Mouse (Mus musculus) left cerebral cortex, postnatal 25 days (tissue): Measurements from ENCODE around the gene Kcnmb2. TPM values are rescaled to one million over a fixed set of nuclear protein-coding genes. Genes with fewer than 3 reads are reported as not detected.
A peak's percentile ranks its signal among the peaks of the same experiment; 100 is the strongest.

ENCODE experiments used
- DNase-seq, 2 experiments: peaks; one replicate each; pipeline ENCODE4 v3.0.0; 2022; ENCODE audit warnings: low spot score in 2 of 2, mixed read lengths in 1 of 2
- intact Hi-C: fragments of 180-260 bp; cut with DNase I; formaldehyde crosslinking; loops from one replicate; pipeline ENCODE4 v1.15.1; 2025
- total RNA-seq, 2 experiments: library from RNA; stranded (reverse); gene quantifications; 2 replicates each; pipeline ENCODE4 v1.2.3; 2021

Kcnmb2 gene
- total RNA-seq, 2 experiments from 2014 or later: 4.7 to 6.2 TPM

GRCm38 (mm10) chr3:32128391-32128790, 226.1 kb downstream of the Kcnmb2 start:
- intact Hi-C loops: no loop called here
- no peak for DNase-seq

GRCm38 (mm10) chr3:32130696-32131095, 228.4 kb downstream of the Kcnmb2 start:
- DNase-seq: no peak
- intact Hi-C loops: no loop called here

GRCm38 (mm10) chr3:32132395-32133004, 230.2 kb downstream of the Kcnmb2 start:
- intact Hi-C loops: no loop called here
- no peak for DNase-seq

GRCm38 (mm10) chr3:32144194-32144593, 241.9 kb downstream of the Kcnmb2 start:
- no peak for DNase-seq
- intact Hi-C loops: no loop called here

- intact Hi-C loops: no loop called here
- DNase-seq: no peak
Measured at GRCm38 (mm10) chr3:32144655-32145054, 242.3 kb downstream of the Kcnmb2 start.

- intact Hi-C loops: no loop called here
Measured at GRCm38 (mm10) chr3:32147739-32148138, 245.4 kb downstream of the Kcnmb2 start.

GRCm38 (mm10) chr3:32149851-32150570, 247.7 kb downstream of the Kcnmb2 start:
- DNase-seq: no peak
- intact Hi-C loops: no loop called here

More at GRCm38 (mm10) chr3:32147739-32148138, 245.4 kb downstream of the Kcnmb2 start:
- DNase-seq: peak in 1 of 2 experiments; percentile 27

- DNase-seq: no peak
- intact Hi-C loops: no loop called here
Measured at GRCm38 (mm10) chr3:32180519-32180918, 278.2 kb downstream of the Kcnmb2 start.

GRCm38 (mm10) chr3:32185855-32186522, 283.7 kb downstream of the Kcnmb2 start:
- DNase-seq: no peak
- intact Hi-C loops: loop anchor here (5.0 kb wide), 1 partner anchor 131 kb away; no protein-coding TSS in a partner anchor

- DNase-seq: peak; percentile 20 to 62
- intact Hi-C loops: loop anchor here (1.0 to 5.0 kb wide), 2 partner anchors 129 to 398 kb away; no protein-coding TSS in a partner anchor
Measured at GRCm38 (mm10) chr3:32188521-32188920, 286.2 kb downstream of the Kcnmb2 start.

GRCm38 (mm10) chr3:32188955-32189354, 286.6 kb downstream of the Kcnmb2 start:
- intact Hi-C loops: loop anchor here (1.0 to 5.0 kb wide), 2 partner anchors 128 to 399 kb away; no protein-coding TSS in a partner anchor
- no peak for DNase-seq

GRCm38 (mm10) chr3:32189956-32190355, 287.6 kb downstream of the Kcnmb2 start:
- DNase-seq: no peak
- intact Hi-C loops: loop anchor here (5.0 kb wide), 1 partner anchor 127 kb away; no protein-coding TSS in a partner anchor

- intact Hi-C loops: no loop called here
- no peak for DNase-seq
Measured at GRCm38 (mm10) chr3:32194014-32194413, 291.7 kb downstream of the Kcnmb2 start.

- intact Hi-C loops: no loop called here
- no peak for DNase-seq
Measured at GRCm38 (mm10) chr3:32226755-32227154, 324.4 kb downstream of the Kcnmb2 start.

- DNase-seq: peak; percentile 28 to 33
- intact Hi-C loops: no loop called here
Measured at GRCm38 (mm10) chr3:32236766-32237165, 334.5 kb downstream of the Kcnmb2 start.
